Mouse (Mus musculus) brown adipose tissue, adult 24 weeks (tissue): Measurements from ENCODE around the gene Tspan9. TPM values are rescaled to one million over a fixed set of nuclear protein-coding genes. Genes with fewer than 3 reads are reported as not detected.

Source experiments
- H3K27ac ChIP-seq: fragments of 200-500 bp; replicated peaks from 2 replicates; pipeline ENCODE4 v1.5.1; 2012; ENCODE audit warnings: low read depth, mild to moderate bottlenecking, low read length
- H3K4me1 ChIP-seq: fragments of 200-500 bp; 2 replicates; pipeline ENCODE4 v1.6.1; 2012; ENCODE audit warnings: low read length, mixed read lengths; ENCODE audit not compliant: control insufficient read depth, insufficient read depth, insufficient read length
- H3K4me3 ChIP-seq: fragments of 200-500 bp; 2 replicates; pipeline ENCODE4 v1.5.1; 2012; ENCODE audit warnings: low read depth, mild to moderate bottlenecking, low read length, moderate library complexity; ENCODE audit not compliant: insufficient read depth
- polyA plus RNA-seq: library from polyadenylated mRNA; stranded (reverse); fragments of >200 nt; gene quantifications from 2 replicates; pipeline ENCODE4 v1.2.4, GENCODE M21; 2012; ENCODE audit not compliant: missing spikeins, insufficient read depth, insufficient read length

Tspan9 gene
- polyA plus RNA-seq, 1 experiment = 7.5 TPM

DNA sequence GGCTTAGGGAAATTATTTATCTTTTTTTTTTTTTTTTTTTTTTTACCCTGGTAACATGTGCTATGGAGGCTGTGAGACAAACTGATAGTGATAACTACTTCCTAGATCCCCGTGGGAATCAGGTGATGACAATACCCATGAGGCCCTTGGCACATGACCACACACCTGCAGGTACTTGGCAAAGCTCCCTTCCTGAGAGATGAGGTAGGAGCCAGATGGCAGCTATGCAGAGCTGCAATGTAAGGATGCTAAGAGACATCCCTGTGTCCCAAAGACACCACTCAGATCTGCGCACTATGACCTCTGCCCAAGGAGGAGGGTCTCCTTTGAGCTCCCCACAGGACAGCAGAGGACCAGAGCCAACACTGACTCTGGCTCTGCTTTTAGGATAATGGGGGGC lies 144.3 kb downstream of the Tspan9 start:
- no peak overlapping the region for H3K4me3 ChIP-seq
- H3K27ac ChIP-seq = no peak overlapping the region
- no peaks in the 10 kb centered on the region for H3K4me1 ChIP-seq

DNA sequence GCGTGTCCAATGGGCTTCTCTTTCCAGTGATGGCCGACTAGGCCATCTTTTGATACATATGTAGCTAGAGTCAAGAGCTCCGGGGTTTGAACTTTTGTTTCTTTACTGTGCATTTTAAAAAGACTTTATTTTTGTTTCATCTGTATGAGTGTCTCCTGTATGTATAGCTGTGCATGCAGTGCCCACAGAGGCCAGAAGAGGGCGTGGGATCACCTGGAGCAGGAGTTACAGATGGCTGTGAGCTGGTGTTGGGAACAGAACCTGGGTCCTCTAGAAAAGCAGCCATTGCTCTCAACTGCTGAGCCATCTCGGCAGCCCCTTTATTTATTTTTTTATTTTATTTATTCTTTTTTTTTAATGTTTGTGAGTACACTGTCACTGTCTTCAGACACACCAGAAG lies 146.5 kb downstream of the Tspan9 start:
- no peak overlapping the region for H3K4me3 ChIP-seq
- no peaks in the 10 kb centered on the region; the same call in none of the 2 replicates for H3K4me1 ChIP-seq
- no peak overlapping the region for H3K27ac ChIP-seq

DNA sequence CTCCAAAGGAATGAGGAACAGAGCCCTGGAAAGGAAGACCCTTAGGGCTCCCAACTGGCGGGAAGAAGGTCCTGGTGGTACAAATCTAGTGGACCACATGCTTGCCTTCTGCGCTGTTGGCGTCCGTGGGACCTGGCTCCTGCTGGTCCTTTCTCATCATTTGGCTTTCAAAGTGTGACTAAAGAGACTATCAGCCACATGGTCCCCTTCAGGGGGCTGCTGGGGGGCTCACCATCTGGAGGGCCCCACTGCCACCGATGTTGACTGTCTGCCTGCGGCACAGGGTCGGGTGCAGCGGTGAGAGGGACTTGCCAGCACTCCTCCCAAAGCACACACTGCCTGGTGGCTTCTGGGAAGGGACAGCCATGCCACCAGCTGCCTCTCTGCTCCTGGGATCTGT lies 150.4 kb downstream of the Tspan9 start:
- Histone ChIP-seq H3K27ac (no peak overlapping the region), H3K4me3 (no peak overlapping the region), H3K4me1 (no peaks in the 10 kb centered on the region; the same call in none of the 2 replicates)

DNA sequence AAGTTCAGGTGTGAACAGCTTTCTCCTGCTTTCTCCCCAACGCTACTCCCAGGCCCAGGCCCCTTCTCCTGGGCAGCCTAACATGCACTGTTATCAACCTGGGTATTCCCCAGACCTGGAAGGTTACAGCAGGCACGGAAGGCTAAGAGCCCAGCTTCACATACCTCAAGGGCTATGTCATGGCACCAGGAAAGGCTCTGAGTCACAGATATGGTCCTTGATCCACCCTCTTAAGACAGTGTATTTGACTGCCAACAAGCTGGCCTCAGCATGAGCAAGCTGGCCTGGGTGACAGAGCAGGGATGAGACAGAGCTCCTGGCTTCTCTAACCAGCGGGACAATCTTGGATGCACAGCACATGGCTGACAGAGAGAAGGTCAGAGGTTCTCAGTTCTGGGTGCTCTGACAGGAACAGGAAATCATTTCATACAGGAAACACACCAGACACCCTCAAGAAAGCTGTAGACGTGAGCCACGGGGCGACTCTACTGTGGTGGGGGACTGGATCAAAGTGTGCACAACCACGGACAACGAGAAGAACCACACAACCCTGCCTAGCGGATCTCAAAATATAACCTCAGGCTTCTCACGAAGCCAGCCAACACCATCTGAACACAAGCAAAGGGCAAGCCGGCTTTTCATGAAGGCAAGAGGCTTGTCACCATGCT lies 151.8 kb downstream of the Tspan9 start:
- Histone ChIP-seq H3K27ac (no peak overlapping the region), H3K4me3 (no peak overlapping the region), H3K4me1 (no peaks in the 10 kb centered on the region; the same call in none of the 2 replicates)

DNA sequence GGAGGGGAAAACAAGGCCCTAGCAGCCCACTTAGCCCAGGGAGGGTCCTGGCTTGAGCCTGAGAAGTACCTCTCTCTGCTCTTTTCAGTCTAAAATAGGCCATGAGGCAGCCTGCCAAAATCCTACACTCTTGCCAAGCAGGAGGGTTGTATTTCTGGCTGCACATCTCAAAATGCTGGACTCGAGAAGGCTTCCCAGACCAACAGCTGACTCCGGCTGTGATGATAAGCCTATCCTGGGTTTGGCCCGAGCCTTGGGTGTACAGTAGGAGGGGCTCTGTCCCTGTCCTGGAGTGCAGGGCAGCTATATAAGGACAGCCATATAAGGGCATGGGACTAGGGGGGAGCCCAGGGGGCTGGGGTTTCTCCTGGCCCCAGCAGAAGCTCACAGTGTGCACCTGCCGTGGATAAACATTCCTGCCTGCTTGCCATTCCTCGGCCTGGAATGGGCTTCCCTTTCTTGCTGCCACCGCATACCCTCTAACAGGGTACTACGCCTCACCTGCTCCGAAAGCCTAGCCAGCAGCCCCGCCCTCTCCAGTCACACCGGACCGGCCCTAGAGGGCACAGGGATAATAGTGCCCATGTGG lies 153.7 kb downstream of the Tspan9 start:
- H3K4me3 ChIP-seq = no peak overlapping the region
- H3K4me1 ChIP-seq = no peaks in the 10 kb centered on the region; the same call in none of the 2 replicates
- H3K27ac ChIP-seq = no peak overlapping the region

DNA sequence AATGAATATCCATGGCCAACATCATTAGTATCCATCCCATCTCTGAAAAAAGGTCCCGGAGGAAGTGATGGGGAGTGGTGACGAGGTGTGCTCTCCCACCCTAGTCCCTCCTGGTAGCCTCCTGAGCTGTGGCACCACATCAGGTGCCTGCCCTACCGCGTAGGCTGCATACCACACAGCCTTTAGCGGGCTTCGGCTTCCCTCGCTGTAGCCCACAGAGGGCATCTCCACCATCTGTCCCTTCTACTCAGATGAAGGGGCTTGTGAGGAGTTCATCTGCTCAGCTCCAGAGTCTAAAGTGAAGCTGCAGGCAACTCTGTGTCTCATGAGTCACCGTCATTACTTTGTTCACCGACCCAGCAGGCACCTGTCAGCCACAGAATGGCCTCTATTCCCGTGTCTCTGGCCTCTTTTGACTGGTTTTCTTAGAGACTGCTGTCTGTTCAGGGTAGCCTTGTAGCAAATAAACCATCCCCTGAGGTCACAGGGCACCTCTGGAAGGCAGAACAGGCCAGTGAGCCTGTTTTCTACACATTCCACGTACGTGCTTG lies 154.4 kb downstream of the Tspan9 start:
- Histone ChIP-seq H3K4me1 (no peaks in the 10 kb centered on the region; the same call in none of the 2 replicates), H3K4me3 (no peak overlapping the region), H3K27ac (no peak overlapping the region)

DNA sequence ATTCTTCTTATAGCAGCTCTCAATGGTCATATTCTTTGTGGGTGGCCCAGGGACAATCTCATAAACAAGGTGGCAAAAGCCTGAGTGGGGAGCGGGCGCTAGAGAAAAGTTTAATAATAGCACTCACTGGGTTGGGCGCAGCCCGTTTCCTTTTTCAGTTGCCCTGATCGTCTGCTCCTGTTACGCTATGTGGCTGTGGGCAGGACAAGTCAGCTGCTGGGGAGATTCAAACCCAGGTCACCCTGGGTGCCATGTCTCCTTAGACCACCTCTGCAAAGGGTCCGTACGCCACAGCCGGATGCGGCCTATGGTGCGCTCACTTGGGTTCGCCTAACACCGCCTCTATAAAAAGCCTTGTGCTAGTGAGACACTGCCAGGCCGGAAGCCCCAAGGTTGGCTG lies 156.0 kb downstream of the Tspan9 start:
- Histone ChIP-seq H3K27ac (no peak overlapping the region), H3K4me1 (no peaks in the 10 kb centered on the region; the same call in 1 of the 2 replicates), H3K4me3 (no peak overlapping the region)

DNA sequence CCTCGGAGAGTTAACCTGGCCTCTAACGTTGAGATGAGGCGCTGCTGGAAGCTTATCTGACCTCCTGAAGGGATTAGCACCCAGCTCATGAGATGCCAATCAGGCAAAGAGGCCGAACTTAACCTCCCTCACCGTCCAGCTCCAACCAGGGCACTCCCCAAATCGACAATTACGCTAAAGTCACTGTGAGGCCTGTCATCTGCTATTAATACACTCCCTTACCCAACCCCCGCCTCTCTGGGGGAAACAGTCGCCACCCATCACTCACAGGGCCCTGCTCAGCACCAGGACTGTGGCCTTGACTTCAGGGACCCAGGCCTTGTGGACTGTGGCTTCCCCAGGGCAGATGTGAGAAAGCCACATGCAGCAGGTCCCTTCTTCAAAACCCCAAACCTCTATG lies 157.0 kb downstream of the Tspan9 start:
- Histone ChIP-seq H3K27ac (no peak overlapping the region), H3K4me3 (no peak overlapping the region), H3K4me1 (no peaks in the 10 kb centered on the region)

DNA sequence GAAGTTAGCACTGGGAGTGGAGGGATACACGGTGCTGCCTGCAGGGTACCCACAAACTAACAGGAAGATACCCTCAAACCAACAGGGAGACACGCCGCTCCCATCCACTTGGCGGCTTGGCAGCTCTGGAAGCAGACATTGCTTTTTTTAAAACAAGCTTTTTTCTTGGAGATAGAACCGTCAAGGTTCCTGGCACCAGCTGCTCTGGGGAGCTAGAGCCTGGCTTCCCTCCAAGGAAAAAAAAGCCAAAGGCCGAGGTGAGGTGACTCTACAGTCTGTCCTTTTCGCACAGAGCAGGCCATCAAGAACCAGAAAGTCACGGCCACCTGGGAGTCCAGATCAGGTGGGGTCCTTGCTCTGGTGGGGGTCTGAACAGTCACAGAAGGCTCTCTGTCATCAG lies 162.2 kb downstream of the Tspan9 start:
- Histone ChIP-seq H3K27ac (no peak overlapping the region), H3K4me1 (no peaks in the 10 kb centered on the region), H3K4me3 (no peak overlapping the region)

DNA sequence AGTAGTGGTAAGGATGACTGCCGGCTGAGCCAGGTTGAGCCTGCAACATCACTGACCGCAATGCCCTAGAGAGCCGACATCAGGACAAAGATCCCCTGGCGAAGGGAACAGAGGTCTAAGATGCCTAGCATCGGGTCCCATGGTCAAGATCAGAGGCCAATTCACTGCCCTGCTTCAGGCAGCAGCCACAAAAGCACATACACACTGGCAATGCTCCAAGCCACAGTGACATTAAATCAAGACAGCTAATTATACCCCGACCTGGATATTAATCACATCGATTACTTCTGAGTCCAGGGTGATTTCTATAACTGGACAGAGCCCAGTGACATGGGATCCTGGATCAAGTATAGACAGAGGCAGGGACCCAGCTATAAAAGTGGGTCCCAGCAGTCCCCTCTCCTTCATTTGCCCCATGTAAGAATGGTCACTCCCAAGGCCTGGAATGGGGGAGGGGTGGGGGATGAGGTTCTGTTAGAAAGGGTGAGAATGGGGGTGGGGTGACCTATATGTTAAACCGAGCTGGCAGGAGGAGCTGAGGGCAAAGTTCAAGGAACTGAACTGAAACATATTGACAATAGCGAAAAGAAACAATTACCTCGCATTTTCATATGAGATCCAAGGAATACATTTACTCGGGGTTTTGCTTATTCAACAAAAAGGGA lies 162.9 kb downstream of the Tspan9 start:
- Histone ChIP-seq H3K4me3 (no peak overlapping the region), H3K27ac (no peak overlapping the region), H3K4me1 (no peaks in the 10 kb centered on the region)

DNA sequence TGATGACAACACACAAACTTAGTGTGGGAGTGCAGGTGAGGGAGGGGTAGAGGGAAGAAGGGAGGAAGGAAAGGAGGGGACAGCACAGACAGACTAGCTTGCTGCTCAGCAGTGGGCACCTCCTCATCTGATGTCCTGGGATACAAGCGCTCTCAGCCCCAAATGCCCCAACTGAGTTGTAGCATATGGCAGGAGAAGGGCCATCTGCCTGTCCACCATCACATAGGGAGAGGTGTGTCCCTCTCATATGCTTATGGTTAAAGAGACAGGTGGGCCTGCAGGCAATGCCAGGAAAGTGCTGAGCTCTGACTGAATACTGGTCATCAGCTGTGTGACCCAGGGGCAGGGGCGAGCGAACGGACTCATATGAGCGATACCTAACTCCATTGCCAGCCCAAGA lies 163.6 kb downstream of the Tspan9 start:
- Histone ChIP-seq H3K27ac (no peak overlapping the region), H3K4me1 (no peaks in the 10 kb centered on the region), H3K4me3 (no peak overlapping the region)

DNA sequence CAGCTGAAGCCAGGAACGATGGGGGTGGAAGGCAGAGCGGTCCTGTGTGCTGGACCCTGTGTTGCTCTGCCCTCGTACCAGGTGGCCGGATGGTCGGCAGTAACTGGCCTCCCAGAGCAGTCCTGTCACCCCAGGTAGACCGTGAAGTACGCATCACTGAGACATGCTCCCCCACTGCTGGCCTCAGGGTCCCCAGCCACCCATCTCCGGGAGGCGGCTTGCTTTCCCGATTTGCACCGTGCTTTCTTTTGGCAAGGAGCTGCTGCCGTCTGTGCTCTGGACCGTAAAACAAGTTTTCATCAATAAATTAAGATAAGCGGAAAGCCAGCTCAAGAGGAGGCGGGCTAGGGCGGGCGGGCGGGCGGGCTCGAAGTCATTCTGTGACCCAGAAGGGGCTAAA lies 164.5 kb downstream of the Tspan9 start:
- Histone ChIP-seq H3K27ac (no peak overlapping the region), H3K4me1 (no peaks in the 10 kb centered on the region), H3K4me3 (no peak overlapping the region)

DNA sequence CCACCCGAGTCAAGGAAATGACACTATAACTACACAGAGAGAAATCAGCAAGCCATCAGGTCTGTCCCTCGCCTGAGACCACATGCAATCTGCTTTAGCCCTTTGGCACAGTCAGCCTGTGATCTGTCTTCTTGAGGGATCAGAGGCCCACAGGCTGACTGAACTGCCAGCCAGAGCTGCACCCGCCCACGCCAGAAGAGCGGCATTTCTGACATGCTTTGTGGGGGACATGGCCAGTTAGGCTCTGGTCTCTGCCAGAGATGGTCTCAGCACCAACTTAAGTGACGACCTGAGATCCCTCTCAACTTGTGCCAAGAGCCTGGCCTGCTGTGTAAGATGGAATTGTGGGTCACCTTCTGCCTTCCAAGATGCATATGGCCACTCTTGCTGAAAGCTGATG lies 166.7 kb downstream of the Tspan9 start:
- H3K27ac ChIP-seq = no peak overlapping the region
- H3K4me1 ChIP-seq = no peaks in the 10 kb centered on the region
- no peak overlapping the region for H3K4me3 ChIP-seq

DNA sequence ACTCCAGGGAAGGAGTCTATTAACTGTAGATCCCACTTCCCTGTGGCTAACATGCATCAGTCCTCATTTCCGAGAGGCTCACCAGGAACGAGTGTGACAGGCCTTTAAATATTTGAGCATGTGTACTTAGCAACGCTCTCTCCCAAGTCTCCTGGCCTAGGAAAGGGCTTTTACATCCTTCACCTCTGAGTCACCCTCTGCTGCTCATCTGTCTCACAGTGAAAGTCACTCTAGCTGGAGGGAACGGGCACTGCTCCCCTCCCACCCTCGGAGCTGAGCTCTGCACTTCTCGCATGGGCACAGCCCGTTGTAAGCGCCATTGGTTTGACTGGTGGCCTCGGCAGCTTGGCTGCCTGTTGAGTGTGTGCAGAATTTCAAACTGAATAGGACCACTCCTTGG lies 169.4 kb downstream of the Tspan9 start:
- no peak overlapping the region for H3K27ac ChIP-seq

DNA sequence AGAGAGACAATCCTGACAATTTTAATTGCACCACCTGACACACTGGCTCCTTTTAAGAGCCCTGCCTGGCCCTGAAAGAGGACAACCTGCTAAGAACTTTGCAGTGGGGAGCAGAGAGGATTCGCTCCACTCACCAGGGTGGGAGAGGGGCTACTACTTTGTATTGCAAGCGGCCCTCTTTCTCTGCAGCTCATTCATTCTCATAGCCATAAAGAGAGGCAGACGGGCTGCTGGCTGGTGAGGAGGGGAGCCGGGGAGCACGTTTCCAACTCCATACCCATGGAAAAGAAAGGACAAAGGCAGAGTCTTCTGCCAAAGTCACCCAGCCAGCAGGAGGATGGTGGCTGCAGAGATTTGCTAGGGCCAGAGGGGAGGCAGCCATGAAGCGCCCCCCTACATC lies 169.8 kb downstream of the Tspan9 start:
- Histone ChIP-seq H3K4me3 (no peak overlapping the region), H3K4me1 (no peaks in the 10 kb centered on the region), H3K27ac (no peak overlapping the region)

More for the DNA sequence above, 169.4 kb downstream of the Tspan9 start:
- no peaks in the 10 kb centered on the region for H3K4me1 ChIP-seq
- no peak overlapping the region for H3K4me3 ChIP-seq
